Mouse (Mus musculus) hindbrain, embryonic 16.5 days (tissue): ENCODE data around the gene Tmem117. TPM values are rescaled to one million over a fixed set of nuclear protein-coding genes. Genes with fewer than 3 reads are reported as not detected.

Experiments
- ATAC-seq: fragments of 200-750 bp; cut with Nextera tagmentation; 2 replicates; pipeline ENCODE4 v1.8.0; 2017; ENCODE audit warnings: moderate TSS enrichment, moderate library complexity
- H3K27ac ChIP-seq: fragments of 300-500 bp; sonication (generic); 2 replicates; pipeline ENCODE4 v1.5.1; 2014; ENCODE audit warnings: low read depth, mild to moderate bottlenecking, control low read depth, low read length, moderate library complexity
- H3K27me3 ChIP-seq: fragments of 300-500 bp; sonication (generic); replicated peaks from 2 replicates; pipeline ENCODE4 v1.6.1; 2014; ENCODE audit warnings: low read length; ENCODE audit not compliant: control insufficient read depth, insufficient read depth
- H3K36me3 ChIP-seq: fragments of 300-500 bp; sonication (generic); 2 replicates; pipeline ENCODE4 v1.6.1; 2014; ENCODE audit warnings: mild to moderate bottlenecking, low read length, moderate library complexity, mixed read lengths; ENCODE audit not compliant: control insufficient read depth, insufficient read depth
- H3K4me1 ChIP-seq: fragments of 300-500 bp; sonication (generic); 2 replicates; pipeline ENCODE4 v1.6.1; 2014; ENCODE audit warnings: low read depth, low read length; ENCODE audit not compliant: control insufficient read depth, insufficient read depth
- H3K4me2 ChIP-seq: fragments of 300-500 bp; sonication (generic); 2 replicates; pipeline ENCODE4 v1.6.1; 2014; ENCODE audit warnings: mild to moderate bottlenecking, low read length, control low read depth, moderate library complexity
- H3K4me3 ChIP-seq: fragments of 300-500 bp; sonication (generic); 2 replicates; pipeline ENCODE4 v1.5.1; 2014; ENCODE audit warnings: mild to moderate bottlenecking, low read length, control low read depth, moderate library complexity
- H3K9ac ChIP-seq: fragments of 300-500 bp; sonication (generic); 2 replicates; pipeline ENCODE4 v1.6.1; 2014; ENCODE audit warnings: low read depth, mild to moderate bottlenecking, control low read depth, low read length, moderate library complexity
- H3K9me3 ChIP-seq: fragments of 300-500 bp; sonication (generic); 2 replicates; pipeline ENCODE4 v1.6.1; 2014; ENCODE audit warnings: mild to moderate bottlenecking, low read length, moderate library complexity; ENCODE audit not compliant: control insufficient read depth
- WGBS: fragments of 180-500 bp; shearing (Covaris S2); extraction: QIAGEN DNeasy Blood & Tissue Kit; methylation state at CpG from one replicate; pipeline ENCODE4 v1.1.7; 2014; 5-methylcytosine and 5-hydroxymethylcytosine counted together
- polyA plus RNA-seq: library from polyadenylated mRNA; unstranded; fragments of >200 nt; fragmentation: Nextera tagmentation; extraction: Ambion mirVana; gene quantifications from 2 replicates; pipeline ENCODE4 v1.2.1, GENCODE M21; 2015

The Tmem117 gene
- polyA plus RNA-seq, 1 experiment from 2014 or later = 13.9 TPM

- Histone ChIP-seq H3K9me3 (no peaks in the 10 kb centered on the region), H3K4me1 (no peaks in the 10 kb centered on the region; the same call in none of the 2 replicates), H3K9ac (no peak overlapping the region), H3K27ac (no peak overlapping the region), H3K36me3 (no peaks in the 10 kb centered on the region), H3K4me3 (no peak overlapping the region), H3K27me3 (no peaks in the 10 kb centered on the region), H3K4me2 (no peak overlapping the region)
- ATAC-seq = no peak
- WGBS = 89% methylated on average over 13 of the region's 13 CpGs
These were observed 26.8 kb downstream of the Tmem117 start for GRCm38 (mm10) chr15:94655811-94656323.

- no peak for ATAC-seq
- 72% methylated on average over 6 of the region's 6 CpGs for WGBS
- no peak overlapping the region for H3K9ac ChIP-seq
These were observed 28.9 kb downstream of the Tmem117 start for GRCm38 (mm10) chr15:94657882-94658281.

GRCm38 (mm10) chr15:94658392-94659111, 29.5 kb downstream of the Tmem117 start:
- Histone ChIP-seq H3K4me1 (no peaks in the 10 kb centered on the region; the same call in none of the 2 replicates), H3K4me2 (no peak overlapping the region), H3K4me3 (no peak overlapping the region), H3K36me3 (no peaks in the 10 kb centered on the region), H3K9ac (no peak overlapping the region), H3K27ac (no peak overlapping the region), H3K27me3 (no peaks in the 10 kb centered on the region), H3K9me3 (no peaks in the 10 kb centered on the region)
- ATAC-seq = peak; percentile 27; the same call in 1 of the 2 replicates
- WGBS = 60% methylated on average over 13 of the region's 13 CpGs

More at GRCm38 (mm10) chr15:94657882-94658281, 28.9 kb downstream of the Tmem117 start:
- Histone ChIP-seq H3K27ac (no peak overlapping the region), H3K9me3 (no peaks in the 10 kb centered on the region), H3K4me3 (no peak overlapping the region), H3K36me3 (no peaks in the 10 kb centered on the region), H3K4me1 (no peaks in the 10 kb centered on the region; the same call in none of the 2 replicates), H3K27me3 (no peaks in the 10 kb centered on the region), H3K4me2 (no peak overlapping the region)

- no peaks in the 10 kb centered on the region for H3K36me3 ChIP-seq
- no peak overlapping the region for H3K4me3 ChIP-seq
- no peak overlapping the region for H3K27ac ChIP-seq
- peak; percentile 74 for ATAC-seq
- H3K4me2 ChIP-seq = no peak overlapping the region
- H3K4me1 ChIP-seq = no peaks in the 10 kb centered on the region; the same call in none of the 2 replicates
- H3K9ac ChIP-seq = no peak overlapping the region
- H3K27me3 ChIP-seq = no peaks in the 10 kb centered on the region
- H3K9me3 ChIP-seq = no peaks in the 10 kb centered on the region
- WGBS = 25% methylated on average over 6 of the region's 6 CpGs
These were observed 30.0 kb downstream of the Tmem117 start for GRCm38 (mm10) chr15:94659112-94659437.

- Histone ChIP-seq H3K27me3 (no peaks in the 10 kb centered on the region), H3K4me3 (no peak overlapping the region), H3K9me3 (no peaks in the 10 kb centered on the region), H3K9ac (no peak overlapping the region), H3K27ac (no peak overlapping the region), H3K4me2 (no peak overlapping the region), H3K4me1 (no peaks in the 10 kb centered on the region; the same call in none of the 2 replicates), H3K36me3 (no peaks in the 10 kb centered on the region)
- no peak for ATAC-seq
- WGBS = 74% methylated on average over 7 of the region's 7 CpGs
These were observed 31.9 kb downstream of the Tmem117 start for GRCm38 (mm10) chr15:94660913-94661312.

- no peak for ATAC-seq
- no peak overlapping the region for H3K27ac ChIP-seq
- no peak overlapping the region for H3K4me3 ChIP-seq
- H3K27me3 ChIP-seq = no peaks in the 10 kb centered on the region
- H3K9me3 ChIP-seq = no peaks in the 10 kb centered on the region
- no peaks in the 10 kb centered on the region; the same call in none of the 2 replicates for H3K4me1 ChIP-seq
- H3K9ac ChIP-seq = no peak overlapping the region
- H3K4me2 ChIP-seq = no peak overlapping the region
- no peaks in the 10 kb centered on the region for H3K36me3 ChIP-seq
- WGBS = 22% methylated on average over 9 of the region's 9 CpGs
These were observed 32.4 kb downstream of the Tmem117 start for GRCm38 (mm10) chr15:94661398-94661797.

- no peaks in the 10 kb centered on the region for H3K27me3 ChIP-seq
- no peaks in the 10 kb centered on the region; the same call in 1 of the 2 replicates for H3K4me1 ChIP-seq
- no peak overlapping the region for H3K4me3 ChIP-seq
- no peaks in the 10 kb centered on the region for H3K36me3 ChIP-seq
- ATAC-seq = no peak
- 93% methylated on average over 6 of the region's 6 CpGs for WGBS
- H3K27ac ChIP-seq = no peak overlapping the region
- no peak overlapping the region for H3K4me2 ChIP-seq
- H3K9me3 ChIP-seq = no peaks in the 10 kb centered on the region
- no peak overlapping the region for H3K9ac ChIP-seq
These were observed 35.6 kb downstream of the Tmem117 start for GRCm38 (mm10) chr15:94664612-94665011.

- H3K27ac ChIP-seq = no peak overlapping the region
- WGBS = 74% methylated on average over 3 of the region's 3 CpGs
- no peak overlapping the region for H3K4me2 ChIP-seq
- H3K9me3 ChIP-seq = no peaks in the 10 kb centered on the region
- no peaks in the 10 kb centered on the region for H3K36me3 ChIP-seq
- no peak for ATAC-seq
- no peaks in the 10 kb centered on the region for H3K4me1 ChIP-seq
- H3K9ac ChIP-seq = no peak overlapping the region
- H3K27me3 ChIP-seq = no peaks in the 10 kb centered on the region
- no peak overlapping the region for H3K4me3 ChIP-seq
These were observed 52.1 kb downstream of the Tmem117 start for GRCm38 (mm10) chr15:94681135-94681534.

GRCm38 (mm10) chr15:94684269-94684668, 55.2 kb downstream of the Tmem117 start:
- Histone ChIP-seq H3K9ac (no peak overlapping the region), H3K4me3 (no peak overlapping the region), H3K4me2 (no peak overlapping the region), H3K27me3 (no peaks in the 10 kb centered on the region), H3K9me3 (no peaks in the 10 kb centered on the region), H3K36me3 (no peaks in the 10 kb centered on the region), H3K27ac (no peak overlapping the region), H3K4me1 (no peaks in the 10 kb centered on the region)
- WGBS = 77% methylated on average over 7 of the region's 7 CpGs
- ATAC-seq = 0 out of 2 replicates have a peak, but pooled peaks have one; percentile 34
